Mouse (Mus musculus): ENCODE results near the gene Ftcd. TPM values are rescaled to one million over a fixed set of nuclear protein-coding genes. Genes with fewer than 3 reads are reported as not detected.

Gene Ftcd
- total RNA-seq (2021), result under 1 TPM in 1 of 2 experiments, not detected in 1; 0.57 TPM
- long read RNA-seq, experiment 1, result 0 reads
- long read RNA-seq, experiment 2, result 0 reads

GRCm38 (mm10) chr10:76575374-76575773 is at the start of gene Ftcd:
Ftcd (plus strand) TSS chr10:76575648.
- no peak for DNase-seq (ENCODE audit: low spot score)

- DNase-seq (ENCODE audit: low spot score), result no peak
Observed at GRCm38 (mm10) chr10:76530922-76531321, 44.5 kb upstream of the Ftcd start.

- DNase-seq (ENCODE audit: low spot score), result peak; percentile 96
Observed at GRCm38 (mm10) chr10:76531375-76531774, 44.1 kb upstream of the Ftcd start, which contains the start of gene Lss. Lss (plus strand) TSS chr10:76531588.

- no peak for DNase-seq (ENCODE audit: low spot score)
Observed at GRCm38 (mm10) chr10:76531828-76532227, 43.6 kb upstream of the Ftcd start.

- DNase-seq (ENCODE audit: low spot score), result no peak
Observed at GRCm38 (mm10) chr10:76535526-76535925, 39.9 kb upstream of the Ftcd start.

GRCm38 (mm10) chr10:76537619-76538018 is 37.8 kb upstream of the Ftcd start:
- DNase-seq (ENCODE audit: low spot score), result no peak

GRCm38 (mm10) chr10:76541336-76542085 is 33.9 kb upstream of the Ftcd start:
- DNase-seq (ENCODE audit: low spot score), result no peak

- DNase-seq (ENCODE audit: low spot score), result no peak
Observed at GRCm38 (mm10) chr10:76542636-76543375, 32.6 kb upstream of the Ftcd start.

- DNase-seq (ENCODE audit: low spot score), result no peak
Observed at GRCm38 (mm10) chr10:76546566-76546965, 28.9 kb upstream of the Ftcd start.

- no peak for DNase-seq (ENCODE audit: low spot score)
Observed at GRCm38 (mm10) chr10:76548218-76548617, 27.2 kb upstream of the Ftcd start.

GRCm38 (mm10) chr10:76550458-76550857 is 25.0 kb upstream of the Ftcd start:
- peak; percentile 9 for DNase-seq (ENCODE audit: low spot score)

- no peak for DNase-seq (ENCODE audit: low spot score)
Observed at GRCm38 (mm10) chr10:76551556-76551955, 23.9 kb upstream of the Ftcd start.

GRCm38 (mm10) chr10:76554061-76554460 is 21.4 kb upstream of the Ftcd start:
- DNase-seq (ENCODE audit: low spot score), result no peak

GRCm38 (mm10) chr10:76561972-76562371 is 13.5 kb upstream of the Ftcd start, which contains the start of gene Spatc1l:
Spatc1l (plus strand) TSS chr10:76562272.
- DNase-seq (ENCODE audit: low spot score), result no peak

GRCm38 (mm10) chr10:76569996-76570685 is 5.3 kb upstream of the Ftcd start:
- DNase-seq (ENCODE audit: low spot score), result no peak

- DNase-seq (ENCODE audit: low spot score), result no peak
Observed at GRCm38 (mm10) chr10:76571070-76571469, 4.4 kb upstream of the Ftcd start.

- no peak for DNase-seq (ENCODE audit: low spot score)
Observed at GRCm38 (mm10) chr10:76572151-76572550, 3.3 kb upstream of the Ftcd start.

GRCm38 (mm10) chr10:76576920-76577319 is 1.5 kb downstream of the Ftcd start:
- DNase-seq (ENCODE audit: low spot score), result no peak

GRCm38 (mm10) chr10:76584138-76584537 is 8.7 kb downstream of the Ftcd start:
- DNase-seq (ENCODE audit: low spot score), result no peak

GRCm38 (mm10) chr10:76586190-76586589 is 10.7 kb downstream of the Ftcd start:
- no peak for DNase-seq (ENCODE audit: low spot score)

GRCm38 (mm10) chr10:76590197-76590596 is 14.7 kb downstream of the Ftcd start:
- no peak for DNase-seq (ENCODE audit: low spot score)

- no peak for DNase-seq (ENCODE audit: low spot score)
Observed at GRCm38 (mm10) chr10:76596338-76596737, 20.9 kb downstream of the Ftcd start.
